Mouse (Mus musculus) activated CD4-positive, CD25-positive, alpha-beta regulatory T cell, adult 4 months (primary cell): ENCODE data around the gene Ralgds. TPM values are rescaled to one million over a fixed set of nuclear protein-coding genes. Genes with fewer than 3 reads are reported as not detected.

Source experiments
- ATAC-seq: one replicate; pipeline ENCODE4 v1.8.0; 2017
- polyA plus RNA-seq, 2 experiments: library from polyadenylated mRNA; unstranded; fragments of 100-300 nt; shearing (Covaris generic); gene quantifications; one replicate each; pipeline ENCODE4 v1.2.1; 2017

The Ralgds gene
- polyA plus RNA-seq, 2 experiments from 2014 or later: 7.4 to 8.3 TPM

- ATAC-seq: no peak
Observed at GRCm38 (mm10) chr2:28569903-28570302, 57.0 kb downstream of the Ralgds start.

GRCm38 (mm10) chr2:28575341-28575740 lies 62.4 kb downstream of the Ralgds start:
- ATAC-seq: no peak

- no peak for ATAC-seq
Observed at GRCm38 (mm10) chr2:28576815-28577214, 63.9 kb downstream of the Ralgds start.

- no peak for ATAC-seq
Observed at GRCm38 (mm10) chr2:28578003-28578402, 65.1 kb downstream of the Ralgds start.

GRCm38 (mm10) chr2:28582647-28583353 lies 69.9 kb downstream of the Ralgds start:
- peak; percentile 87 for ATAC-seq

GRCm38 (mm10) chr2:28583651-28584050 lies 70.7 kb downstream of the Ralgds start, which contains the start of gene Gtf3c5:
TSS of gene Gtf3c5 (minus strand) at chr2:28583751.
- no peak for ATAC-seq

GRCm38 (mm10) chr2:28585043-28585571 lies 72.2 kb downstream of the Ralgds start:
- ATAC-seq: peak; percentile 57

- ATAC-seq: no peak
Observed at GRCm38 (mm10) chr2:28585730-28586129, 72.8 kb downstream of the Ralgds start.

- ATAC-seq: no peak
Observed at GRCm38 (mm10) chr2:28588574-28588973, 75.6 kb downstream of the Ralgds start.

- no peak for ATAC-seq
Observed at GRCm38 (mm10) chr2:28591479-28591878, 78.6 kb downstream of the Ralgds start.

- ATAC-seq: no peak
Observed at GRCm38 (mm10) chr2:28592809-28593208, 79.9 kb downstream of the Ralgds start.

- no peak for ATAC-seq
Observed at GRCm38 (mm10) chr2:28596021-28596420, 83.1 kb downstream of the Ralgds start.

GRCm38 (mm10) chr2:28596998-28597397 lies 84.1 kb downstream of the Ralgds start:
- ATAC-seq: no peak

- ATAC-seq: no peak
Observed at GRCm38 (mm10) chr2:28597733-28598547, 85.0 kb downstream of the Ralgds start.

GRCm38 (mm10) chr2:28598692-28599568 lies 86.0 kb downstream of the Ralgds start:
- ATAC-seq: no peak

GRCm38 (mm10) chr2:28599569-28599900 lies 86.6 kb downstream of the Ralgds start:
- no peak for ATAC-seq

- no peak for ATAC-seq
Observed at GRCm38 (mm10) chr2:28601720-28602590, 89.0 kb downstream of the Ralgds start.
